Mouse (Mus musculus) cerebellum, adult 8-10 months (tissue): ENCODE measurements around the gene Colq.
"Not testable (repeated sequence)": the region's sequence is repeated elsewhere in the genome, so short reads cannot be mapped to it uniquely, and the experiment has no call there.

ENCODE experiments used
- DNase-seq: peaks from one replicate; pipeline ENCODE4 v3.0.0; 2022

Colq gene

DNA sequence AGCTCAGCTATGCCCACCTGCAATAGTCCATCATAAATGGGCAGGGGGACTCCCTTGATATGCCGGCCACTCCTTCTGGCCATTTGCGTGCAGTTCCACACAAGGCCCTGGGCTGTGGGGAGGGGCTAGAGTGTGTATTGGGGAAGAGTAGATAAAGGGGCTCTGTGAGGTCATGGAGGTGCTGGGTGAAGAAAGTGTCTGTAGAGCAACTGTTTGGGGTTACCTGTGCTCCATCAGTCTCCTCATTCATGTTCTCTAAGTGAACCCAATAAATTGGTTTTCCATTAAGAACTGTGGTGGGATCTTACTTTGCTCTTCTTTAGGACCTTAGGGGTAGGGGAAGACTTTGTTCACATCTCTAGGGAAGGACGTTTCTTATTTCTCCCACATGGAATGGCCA is at the start of gene Colq:
Colq (minus strand) TSS at position 101 of the 400 bp plus-strand sequence.
- DNase-seq: no peak

- DNase-seq: no peak
These were observed 49.3 kb upstream of the Colq start, which contains the start of gene Gm49387 for GRCm38 (mm10) chr14:31640346-31640889. Gene Gm49387, minus strand, starts transcription at chr14:31640878.

DNA sequence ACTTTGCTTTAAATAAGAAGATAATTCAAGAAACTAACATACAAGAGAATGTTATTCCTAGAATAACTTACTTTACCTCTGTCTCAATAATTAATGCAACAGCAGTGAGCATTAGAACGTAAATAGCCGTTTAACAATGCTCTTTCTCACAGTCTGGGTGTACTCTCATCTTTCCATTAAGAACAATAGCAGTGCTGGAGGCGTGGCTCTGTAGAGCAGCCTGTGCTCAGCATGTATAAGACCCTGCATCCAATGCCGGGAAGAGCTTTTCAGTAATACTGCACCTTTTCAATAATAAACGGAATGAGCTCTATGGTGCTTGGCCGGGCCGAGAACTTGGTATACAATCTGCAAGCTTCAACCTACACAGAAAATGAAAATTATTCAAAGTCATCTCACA is 39.5 kb upstream of the Colq start:
- DNase-seq: no peak

- no peak for DNase-seq
These were observed 31.6 kb upstream of the Colq start for GRCm38 (mm10) chr14:31622748-31623147.

GRCm38 (mm10) chr14:31620591-31621223 is 29.6 kb upstream of the Colq start:
- no peak for DNase-seq

DNA sequence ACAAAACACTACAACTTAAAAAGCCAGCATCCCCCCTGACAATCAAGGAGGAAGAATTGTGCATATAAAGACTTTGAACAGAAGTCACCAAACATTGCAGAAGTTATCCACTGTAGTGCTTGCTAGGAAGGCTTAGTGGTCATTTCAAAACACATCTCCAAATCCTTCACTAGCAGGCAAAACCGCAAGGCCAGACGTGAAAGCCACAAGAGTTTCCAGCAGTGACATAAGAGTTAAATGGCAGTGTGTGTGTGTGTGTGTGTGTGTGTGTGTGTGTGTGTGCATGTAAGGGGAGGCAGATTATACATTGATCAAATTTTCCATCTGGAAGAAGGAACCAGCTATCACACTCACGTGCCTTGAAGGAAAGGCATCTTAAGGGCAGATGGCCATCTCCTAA is 26.9 kb upstream of the Colq start:
- no peak for DNase-seq

- DNase-seq: no peak
These were observed 26.1 kb upstream of the Colq start for GRCm38 (mm10) chr14:31617204-31617603.

GRCm38 (mm10) chr14:31613671-31614070 is 22.5 kb upstream of the Colq start:
- no peak for DNase-seq

DNA sequence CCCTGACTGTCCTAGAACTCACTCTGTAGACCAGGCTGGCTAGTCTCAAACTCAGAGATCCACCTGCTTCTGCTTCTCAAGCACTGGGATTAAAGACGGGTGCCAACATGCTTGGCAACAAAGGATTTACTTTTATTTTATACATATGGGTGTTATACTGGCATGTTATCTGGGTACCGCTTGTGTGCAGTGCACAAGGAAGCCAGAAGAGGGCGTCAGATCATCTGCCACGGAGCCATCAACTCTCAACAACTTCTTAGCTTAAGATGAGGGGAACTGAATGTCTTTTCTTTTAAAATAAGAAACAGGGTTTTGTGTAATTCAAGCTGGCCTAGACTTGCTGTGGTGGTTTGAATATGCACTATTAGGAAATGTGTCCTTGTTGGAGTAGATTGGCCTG is 20.8 kb upstream of the Colq start:
- DNase-seq: no peak

GRCm38 (mm10) chr14:31605514-31605913 is 14.4 kb upstream of the Colq start:
- no peak for DNase-seq

DNA sequence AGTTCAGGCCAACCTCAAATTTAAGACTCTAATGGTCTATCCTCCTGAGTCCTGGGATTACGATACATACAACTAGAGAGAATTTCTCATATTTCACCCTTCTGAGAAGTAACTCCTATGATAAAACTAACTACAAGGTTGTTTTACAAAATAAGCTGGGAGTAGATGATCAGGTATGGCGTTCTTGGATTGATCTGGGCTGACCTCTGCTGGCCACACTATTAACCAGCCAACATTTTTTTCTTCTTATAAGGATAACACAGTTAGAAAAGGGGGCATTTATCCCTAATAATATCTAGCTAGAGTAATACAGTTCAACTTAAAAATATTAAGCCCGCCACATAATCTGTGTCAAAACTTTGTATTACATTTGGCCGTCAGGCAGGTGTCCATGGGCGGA is 13.8 kb upstream of the Colq start:
- peak; percentile 8 for DNase-seq

DNA sequence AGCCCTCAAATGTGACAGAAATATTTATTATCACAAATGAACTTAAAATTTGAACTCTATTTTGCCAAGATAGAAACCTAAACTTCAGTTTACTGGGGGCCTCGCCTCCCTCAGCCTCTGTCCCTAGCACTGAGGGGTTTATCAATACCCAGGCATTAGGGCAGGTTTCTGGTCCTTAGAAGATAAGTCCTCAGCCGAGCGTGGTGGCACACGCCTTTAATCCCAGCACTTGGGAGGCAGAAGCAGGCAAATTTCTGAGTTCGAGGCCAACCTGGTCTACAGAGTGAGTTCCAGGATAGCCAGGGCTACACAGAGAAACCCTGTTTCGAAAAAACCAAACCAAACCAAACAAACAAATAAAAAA is 11.5 kb upstream of the Colq start:
- not testable (repeated sequence) for DNase-seq

GRCm38 (mm10) chr14:31601908-31602615 is 10.9 kb upstream of the Colq start:
- no peak for DNase-seq

GRCm38 (mm10) chr14:31597446-31597845 is 6.3 kb upstream of the Colq start:
- DNase-seq: no peak

DNA sequence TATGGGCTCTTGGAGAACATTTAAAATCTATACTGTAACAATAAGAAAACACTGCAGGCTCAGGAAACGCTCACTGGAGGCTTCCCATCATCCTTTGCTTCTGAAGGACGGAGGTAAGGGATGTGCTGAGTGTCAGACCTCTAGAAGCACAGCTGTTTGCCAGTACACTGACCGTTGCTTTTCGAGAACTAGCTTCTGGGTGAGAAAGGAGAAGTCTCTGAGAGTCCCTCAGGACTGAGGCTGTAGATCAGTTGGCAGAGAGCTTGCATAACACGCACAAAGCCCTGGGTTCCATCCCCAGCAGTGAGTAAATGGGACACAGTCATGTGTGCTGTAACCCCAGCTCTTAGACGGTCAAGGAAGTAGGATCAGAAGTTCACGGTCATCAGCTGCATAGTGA is 5.3 kb upstream of the Colq start:
- no peak for DNase-seq

GRCm38 (mm10) chr14:31594693-31595092 is 3.5 kb upstream of the Colq start:
- DNase-seq: no peak

DNA sequence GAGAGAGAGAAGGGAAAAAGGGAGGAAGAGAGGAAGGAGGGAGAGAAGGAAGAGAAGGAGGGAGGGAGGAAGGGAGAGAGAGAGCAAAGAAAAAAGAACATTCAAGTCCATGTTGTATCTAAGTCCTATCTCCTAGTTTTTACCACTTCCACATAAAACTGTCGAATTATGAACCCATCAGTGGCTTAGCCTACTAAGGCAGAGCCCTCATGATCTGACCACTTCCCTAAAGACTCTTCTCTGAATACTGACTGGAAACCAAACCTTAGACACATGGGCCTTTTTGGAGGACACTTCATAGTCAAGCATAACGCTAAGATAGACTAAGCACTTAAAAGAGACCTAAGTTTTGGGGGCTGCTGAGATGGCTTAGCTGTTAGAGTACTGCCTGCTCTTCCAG is 1.9 kb upstream of the Colq start:
- no peak for DNase-seq

DNA sequence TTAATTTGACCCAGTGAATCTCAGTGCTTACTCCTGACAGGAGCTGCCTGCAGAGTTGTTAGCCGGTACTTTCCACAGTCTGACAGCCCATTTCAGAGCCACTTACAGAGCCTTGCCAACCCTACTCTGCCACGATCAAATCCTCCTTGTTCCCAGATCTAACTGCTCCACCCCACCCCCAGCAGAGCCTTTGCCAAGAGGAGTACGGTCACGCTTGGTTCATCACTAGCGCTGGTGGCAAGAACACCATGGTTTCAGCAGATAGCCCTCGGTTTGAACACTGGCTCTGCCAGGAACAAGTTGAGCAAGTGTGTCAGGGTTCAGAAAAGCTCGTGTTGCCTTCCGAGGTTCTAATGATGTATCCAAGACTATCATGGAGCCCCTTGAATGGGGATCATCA is 4.7 kb downstream of the Colq start:
- no peak for DNase-seq

GRCm38 (mm10) chr14:31583082-31583481 is 8.1 kb downstream of the Colq start:
- no peak for DNase-seq

GRCm38 (mm10) chr14:31577966-31578735 is 13.0 kb downstream of the Colq start:
- no peak for DNase-seq

GRCm38 (mm10) chr14:31576846-31577697 is 14.1 kb downstream of the Colq start:
- no peak for DNase-seq

GRCm38 (mm10) chr14:31575866-31576265 is 15.3 kb downstream of the Colq start:
- DNase-seq: no peak
